Mouse (Mus musculus): ENCODE results near the gene Slc35f5.

GRCm38 (mm10) chr1:125519107-125519611, 41.2 kb upstream of the Slc35f5 start:
- TF ChIP-seq SMC3 (IDR thresholded peaks at IDR 0.05; ENCODE audit: low read depth, low read length) (peak; percentile 67), MYC (IDR thresholded peaks at IDR 0.05; ENCODE audit: low read depth, low read length) (no peak), HCFC1 (IDR thresholded peaks at IDR 0.05; ENCODE audit: low read depth, low read length) (peak; percentile 15; the same call in 1 of the 2 replicates), NRF1 (IDR thresholded peaks at IDR 0.05; ENCODE audit: low read depth, low read length) (no peak), ZKSCAN1 (IDR thresholded peaks at IDR 0.05; ENCODE audit: borderline replicate concordance, low read depth, low read length) (no peak), RCOR1 (conservative IDR thresholded peaks at IDR 0.05; ENCODE audit: low read depth, low read length) (no peak), JUN (IDR thresholded peaks at IDR 0.05; ENCODE audit: insufficient read depth, low read depth, low read length) (no peak), CTCF (conservative IDR thresholded peaks at IDR 0.05 in 1 of 2, IDR thresholded peaks at IDR 0.05 in 1 of 2; ENCODE audit: low read depth in 2 of 2, low read length in 2 of 2) (peak; percentile 42 to 73; a peak in 3 of 4 replicates)
